Mouse (Mus musculus) embryonic fibroblast, embryonic 13.5 days (primary cell): ENCODE results near the gene Slc22a20.

Experiments used
- CTCF ChIP-seq: IDR thresholded peaks from 2 replicates; pipeline ENCODE4 v1.5.1; 2011; ENCODE audit warnings: mild to moderate bottlenecking, control low read depth, low read length, moderate library complexity, borderline replicate concordance; ENCODE audit not compliant: insufficient read depth
- POLR2A ChIP-seq: IDR thresholded peaks from 2 replicates; pipeline ENCODE4 v1.6.1; 2011; ENCODE audit warnings: low read depth, mild to moderate bottlenecking, control low read depth, low read length, moderate library complexity

DNA sequence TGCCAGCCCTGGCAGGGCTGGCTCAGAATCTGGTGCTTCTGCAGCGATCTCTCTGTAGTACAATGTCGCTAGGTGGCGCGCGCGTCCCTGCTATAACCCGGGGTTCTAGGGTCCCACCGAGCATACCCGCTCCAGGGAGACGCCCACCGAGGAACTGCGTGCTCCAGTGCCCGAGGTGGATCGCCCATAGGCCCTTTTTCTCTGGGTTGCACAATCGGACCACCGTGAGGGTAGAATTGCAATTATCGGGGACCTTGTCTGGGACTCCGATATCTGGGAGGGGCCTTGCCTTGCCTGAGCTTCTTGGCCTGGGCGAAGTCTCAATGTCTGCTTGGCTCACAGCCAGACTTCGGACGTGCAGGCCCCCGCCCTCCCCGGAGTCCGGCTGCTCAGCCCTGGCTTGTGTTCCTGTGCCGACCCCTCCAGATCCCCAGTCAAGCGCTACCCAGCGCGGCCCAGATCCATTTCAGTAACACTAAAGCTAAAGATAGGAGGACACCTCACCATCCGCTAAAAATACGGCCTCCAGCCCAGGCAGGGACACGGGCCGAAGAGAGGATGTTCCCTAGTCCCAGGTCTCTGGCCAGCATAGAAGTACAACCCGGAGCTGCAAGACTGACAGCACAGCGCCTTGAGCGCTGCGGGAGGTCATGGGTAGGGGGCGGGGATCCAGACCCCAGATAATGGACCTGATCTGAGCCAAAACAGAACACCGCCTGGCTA lies 61.8 kb downstream of the Slc22a20 start:
- TF ChIP-seq POLR2A (no peak), CTCF (peak; percentile 77; the same call in 1 of the 2 replicates)
